Mouse (Mus musculus): ENCODE measurements around the gene Gm11564. TPM values are rescaled to one million over a fixed set of nuclear protein-coding genes. Genes with fewer than 3 reads are reported as not detected.
"Not testable (repeated sequence)": the region's sequence is repeated elsewhere in the genome, so short reads cannot be mapped to it uniquely, and the experiment has no call there.

Gene Gm11564
- total and polyA plus RNA-seq, 2 experiments = not detected

DNA sequence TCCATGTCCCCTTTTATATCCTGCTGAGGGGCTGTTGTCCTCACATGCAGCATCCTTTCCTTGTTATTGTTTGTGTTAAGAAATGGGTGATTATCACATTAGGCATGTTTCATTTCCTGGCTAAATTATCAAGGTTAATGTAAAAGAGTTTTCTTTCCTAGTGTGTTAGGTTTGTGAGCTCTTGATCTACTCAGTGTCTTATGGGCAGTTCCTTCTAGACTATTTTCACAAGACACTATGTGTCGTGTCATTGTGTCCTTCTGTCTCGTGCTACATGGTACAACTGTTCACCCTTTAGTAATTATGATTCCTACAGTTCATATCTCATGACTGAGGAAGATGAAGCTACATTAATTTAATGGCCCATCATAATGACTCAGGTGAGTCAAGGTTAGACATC lies 22.1 kb downstream of the Gm11564 start, which contains the start of gene Gm11596:
Gene Gm11596, minus strand, starts transcription at position 101 of the 400 bp plus-strand sequence.
- DNase-seq (ENCODE audit: extremely low read depth, low read depth, low spot score) = no peak
- Histone ChIP-seq H3K27ac (replicated peaks; ENCODE audit: insufficient read depth, low read depth, low read length) (no peak within 1 kb of the TSS), H3K27me3 (ENCODE audit: control insufficient read depth, insufficient read depth, low read length) (no peaks in the 10 kb centered on the region), H3K4me1 (ENCODE audit: control insufficient read depth, insufficient read depth, low read length) (no peaks in the 10 kb centered on the region), H3K79me2 (ENCODE audit: control insufficient read depth, insufficient read depth, low read length) (no peaks in the 10 kb centered on the region), H3K9ac (ENCODE audit: low read depth, low read length) (no peak within 1 kb of the TSS), H3K4me3 (ENCODE audit: insufficient read depth, low read depth, low read length) (no peak within 1 kb of the TSS), H3K36me3 (ENCODE audit: control insufficient read depth, insufficient read depth, low read length) (no peaks in the 10 kb centered on the region)
- TF ChIP-seq CTCF (IDR thresholded peaks at IDR 0.05; ENCODE audit: low read depth, low read length) (no peak), POLR2A (IDR thresholded peaks at IDR 0.05; ENCODE audit: extremely low read depth, insufficient read depth, low read length) (no peak)
- WGBS = 66% methylated on average over 2 of the region's 2 CpGs

DNA sequence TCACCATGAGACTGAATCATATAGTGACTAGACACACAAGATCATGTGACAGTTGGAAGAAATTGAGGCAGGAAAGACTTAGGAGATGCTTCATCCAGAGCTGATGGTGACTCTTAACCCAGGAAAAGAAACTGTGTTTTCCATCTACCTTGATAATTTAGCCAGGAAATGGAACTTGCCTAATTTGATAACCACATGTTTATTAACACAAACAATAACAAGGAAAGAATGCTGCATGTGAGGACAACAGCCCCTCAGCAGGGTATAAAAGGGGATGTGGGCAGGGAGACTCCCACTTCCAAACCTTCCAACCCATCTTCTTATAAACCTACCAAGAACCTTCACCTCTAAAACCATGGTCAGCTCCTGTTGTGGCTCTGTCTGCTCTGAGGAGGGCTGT lies 30.6 kb downstream of the Gm11564 start, which contains the start of gene Krtap4-9:
Gene Krtap4-9, plus strand, starts transcription at position 301 of the 400 bp plus-strand sequence.
- H3K4me3 ChIP-seq (ENCODE audit: insufficient read depth, low read depth, low read length); H3K27me3 ChIP-seq (ENCODE audit: control insufficient read depth, insufficient read depth, low read length); H3K79me2 ChIP-seq (ENCODE audit: control insufficient read depth, insufficient read depth, low read length); DNase-seq (ENCODE audit: extremely low read depth, low read depth, low spot score); H3K4me1 ChIP-seq (ENCODE audit: control insufficient read depth, insufficient read depth, low read length); H3K27ac ChIP-seq (replicated peaks; ENCODE audit: insufficient read depth, low read depth, low read length); H3K9ac ChIP-seq (ENCODE audit: low read depth, low read length); H3K36me3 ChIP-seq (ENCODE audit: control insufficient read depth, insufficient read depth, low read length): not testable (repeated sequence)

DNA sequence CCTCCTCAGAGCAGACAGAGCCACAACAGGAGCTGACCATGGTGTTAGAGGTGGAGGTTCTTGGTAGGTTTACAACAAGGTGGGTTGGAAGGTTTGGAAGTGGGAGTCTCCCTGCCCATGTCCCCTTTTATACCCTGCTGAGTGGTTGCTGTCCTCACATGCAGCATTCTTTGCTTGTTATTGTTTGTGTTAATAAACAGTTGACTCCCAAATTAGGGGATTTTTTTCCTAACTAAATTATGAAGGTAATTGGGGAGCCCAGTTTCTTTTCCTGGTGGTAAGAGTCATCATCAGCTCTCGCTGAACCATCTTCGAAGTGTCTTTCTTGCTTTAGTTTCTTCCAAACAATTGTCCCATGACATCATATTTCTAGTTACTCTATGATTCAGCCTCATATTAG lies 34.9 kb downstream of the Gm11564 start, which contains the start of gene Krtap4-8:
Gene Krtap4-8, minus strand, starts transcription at position 101 of the 400 bp plus-strand sequence.
- TF ChIP-seq CTCF (IDR thresholded peaks at IDR 0.05; ENCODE audit: low read depth, low read length) (no peak), POLR2A (IDR thresholded peaks at IDR 0.05; ENCODE audit: extremely low read depth, insufficient read depth, low read length) (no peak)
- H3K9ac ChIP-seq (ENCODE audit: low read depth, low read length) = no peak within 1 kb of the TSS
- 95% methylated on average over 2 of the region's 2 CpGs for WGBS

DNA sequence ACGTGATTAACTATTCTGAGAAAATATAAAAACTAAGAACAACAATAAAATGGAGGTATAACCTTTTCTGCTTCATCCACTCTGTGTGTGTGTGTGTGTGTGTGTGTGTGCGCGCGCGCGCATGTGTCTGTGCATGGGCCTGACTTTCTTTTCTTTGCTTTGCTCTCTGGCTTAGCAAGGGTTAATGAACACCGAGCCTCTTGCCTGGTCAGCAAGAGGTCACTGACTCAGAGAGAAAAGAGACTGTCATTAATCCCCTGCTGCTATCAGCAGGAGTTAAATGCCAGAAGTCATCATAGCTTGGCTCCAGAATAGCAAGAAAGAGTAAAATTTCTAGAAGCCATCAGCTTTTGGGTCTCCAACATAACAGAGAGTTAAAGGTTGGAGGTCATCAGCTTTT lies 37.1 kb downstream of the Gm11564 start:
- H3K27ac ChIP-seq (replicated peaks; ENCODE audit: insufficient read depth, low read depth, low read length) = no peak overlapping the region
- peak; percentile 13 for DNase-seq (ENCODE audit: extremely low read depth, low read depth, low spot score)
- 79% methylated on average over 7 of the region's 7 CpGs for WGBS
- 0 out of 2 replicates have a peak, but pooled peaks cover 6% of the 10 kb centered on the region for H3K27me3 ChIP-seq (ENCODE audit: control insufficient read depth, insufficient read depth, low read length)
- no peaks in the 10 kb centered on the region for H3K36me3 ChIP-seq (ENCODE audit: control insufficient read depth, insufficient read depth, low read length)
- TF ChIP-seq POLR2A (IDR thresholded peaks at IDR 0.05; ENCODE audit: extremely low read depth, insufficient read depth, low read length) (no peak), CTCF (IDR thresholded peaks at IDR 0.05; ENCODE audit: low read depth, low read length) (no peak)
- H3K79me2 ChIP-seq (ENCODE audit: control insufficient read depth, insufficient read depth, low read length) = no peaks in the 10 kb centered on the region
- no peaks in the 10 kb centered on the region; the same call in 1 of the 2 replicates for H3K4me1 ChIP-seq (ENCODE audit: control insufficient read depth, insufficient read depth, low read length)
- H3K4me3 ChIP-seq (ENCODE audit: insufficient read depth, low read depth, low read length) = no peak overlapping the region
- no peak overlapping the region for H3K9ac ChIP-seq (ENCODE audit: low read depth, low read length)

More for the DNA sequence above, 34.9 kb downstream of the Gm11564 start, which contains the start of gene Krtap4-8:
- no peaks in the 10 kb centered on the region for H3K79me2 ChIP-seq (ENCODE audit: control insufficient read depth, insufficient read depth, low read length)
- DNase-seq (ENCODE audit: extremely low read depth, low read depth, low spot score) = no peak
- no peak within 1 kb of the TSS for H3K27ac ChIP-seq (replicated peaks; ENCODE audit: insufficient read depth, low read depth, low read length)
- 0 out of 2 replicates have a peak, but pooled peaks cover 3% of the 10 kb centered on the region for H3K27me3 ChIP-seq (ENCODE audit: control insufficient read depth, insufficient read depth, low read length)
- H3K4me3 ChIP-seq (ENCODE audit: insufficient read depth, low read depth, low read length) = no peak within 1 kb of the TSS
- no peaks in the 10 kb centered on the region for H3K36me3 ChIP-seq (ENCODE audit: control insufficient read depth, insufficient read depth, low read length)
- no peaks in the 10 kb centered on the region; the same call in 1 of the 2 replicates for H3K4me1 ChIP-seq (ENCODE audit: control insufficient read depth, insufficient read depth, low read length)

DNA sequence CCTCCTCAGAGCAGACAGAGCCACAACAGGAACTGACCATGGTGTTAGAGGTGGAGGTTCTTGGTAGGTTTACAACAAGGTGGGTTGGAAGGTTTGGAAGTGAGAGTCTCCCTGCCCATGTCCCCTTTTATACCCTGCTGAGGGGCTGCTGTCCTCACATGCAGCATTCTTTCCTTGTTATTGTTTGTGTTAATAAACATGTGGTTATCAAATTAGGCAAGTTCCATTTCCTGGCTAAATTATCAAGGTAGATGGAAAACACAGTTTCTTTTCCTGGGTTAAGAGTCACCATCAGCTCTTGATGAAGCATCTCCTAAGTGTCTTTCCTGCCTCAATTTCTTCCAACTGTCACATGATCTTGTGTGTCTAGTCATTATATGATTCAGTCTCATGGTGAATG lies 42.7 kb downstream of the Gm11564 start, which contains the start of gene Gm11595:
Gene Gm11595, minus strand, starts transcription at position 101 of the 400 bp plus-strand sequence.
- not testable (repeated sequence) for H3K4me3 ChIP-seq (ENCODE audit: insufficient read depth, low read depth, low read length); H3K27ac ChIP-seq (replicated peaks; ENCODE audit: insufficient read depth, low read depth, low read length); H3K79me2 ChIP-seq (ENCODE audit: control insufficient read depth, insufficient read depth, low read length); H3K27me3 ChIP-seq (ENCODE audit: control insufficient read depth, insufficient read depth, low read length); H3K36me3 ChIP-seq (ENCODE audit: control insufficient read depth, insufficient read depth, low read length); H3K4me1 ChIP-seq (ENCODE audit: control insufficient read depth, insufficient read depth, low read length); DNase-seq (ENCODE audit: extremely low read depth, low read depth, low spot score); H3K9ac ChIP-seq (ENCODE audit: low read depth, low read length)

DNA sequence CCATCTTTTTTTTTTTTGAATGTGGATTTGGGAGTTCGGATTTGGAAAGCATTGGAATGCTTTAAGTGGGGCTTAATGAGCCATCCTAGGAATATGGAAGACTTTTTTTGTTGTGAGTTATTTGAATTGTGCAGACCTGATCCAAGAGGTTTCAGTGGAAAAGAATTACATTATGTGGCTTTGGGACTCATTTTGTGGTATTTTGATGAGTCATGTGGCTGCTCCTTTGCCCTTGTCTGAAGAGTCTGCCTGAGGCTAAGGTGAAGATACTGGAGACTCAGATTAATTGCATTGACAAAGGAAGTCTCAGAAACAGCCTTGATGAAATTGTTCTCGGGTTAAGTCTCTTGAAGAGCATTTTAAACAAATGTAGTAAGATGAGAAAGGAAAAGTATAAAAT lies 47.1 kb downstream of the Gm11564 start:
- Histone ChIP-seq H3K4me1 (ENCODE audit: control insufficient read depth, insufficient read depth, low read length) (no peaks in the 10 kb centered on the region), H3K27ac (replicated peaks; ENCODE audit: insufficient read depth, low read depth, low read length) (no peak overlapping the region), H3K79me2 (ENCODE audit: control insufficient read depth, insufficient read depth, low read length) (no peaks in the 10 kb centered on the region), H3K36me3 (ENCODE audit: control insufficient read depth, insufficient read depth, low read length) (no peaks in the 10 kb centered on the region), H3K27me3 (ENCODE audit: control insufficient read depth, insufficient read depth, low read length) (no peaks in the 10 kb centered on the region), H3K4me3 (ENCODE audit: insufficient read depth, low read depth, low read length) (no peak overlapping the region), H3K9ac (ENCODE audit: low read depth, low read length) (no peak overlapping the region)
- TF ChIP-seq POLR2A (IDR thresholded peaks at IDR 0.05; ENCODE audit: extremely low read depth, insufficient read depth, low read length) = no peak
- TF ChIP-seq CTCF (IDR thresholded peaks at IDR 0.05; ENCODE audit: low read depth, low read length) = no peak
- WGBS = 77% methylated on average over 2 of the region's 2 CpGs
- DNase-seq (ENCODE audit: extremely low read depth, low read depth, low spot score) = no peak

Other genes starting within 250 kb of the Gm11564 start
Only the 30 nearest of the 41 such genes appear.
- not detected in 2 replicates for gene Gm11562, start 195.2 kb downstream of the Gm11564 start, total RNA-seq (2014; rRNA removed)
- gene Gm11562, start 195.2 kb downstream of the Gm11564 start, polyA plus RNA-seq (2012; rRNA removed) = not detected in 2 replicates
- not detected in 2 replicates for gene Krtap4-1, start 187.4 kb downstream of the Gm11564 start, total RNA-seq (2014; rRNA removed)
- gene Krtap4-1, start 187.4 kb downstream of the Gm11564 start, polyA plus RNA-seq (2012; rRNA removed) = not detected in 2 replicates
- gene Krtap4-2, start 180.6 kb downstream of the Gm11564 start, total RNA-seq (2014; rRNA removed) = not detected in 2 replicates
- gene Krtap4-2, start 180.6 kb downstream of the Gm11564 start, polyA plus RNA-seq (2012; rRNA removed) = not detected in 2 replicates
- not detected in 2 replicates for gene Krtap4-7, start 171.6 kb downstream of the Gm11564 start, total RNA-seq (2014; rRNA removed)
- gene Krtap4-7, start 171.6 kb downstream of the Gm11564 start, polyA plus RNA-seq (2012; rRNA removed) = not detected in 2 replicates
- not detected in 2 replicates for gene Gm11555, start 165.4 kb downstream of the Gm11564 start, total RNA-seq (2014; rRNA removed)
- not detected in 2 replicates for gene Gm11555, start 165.4 kb downstream of the Gm11564 start, polyA plus RNA-seq (2012; rRNA removed)
- gene Gm11563, start 156.7 kb downstream of the Gm11564 start, total RNA-seq (2014; rRNA removed) = not detected in 2 replicates
- gene Gm11563, start 156.7 kb downstream of the Gm11564 start, polyA plus RNA-seq (2012; rRNA removed) = not detected in 2 replicates
- not detected in 2 replicates for gene Krtap4-6, start 149.7 kb downstream of the Gm11564 start, total RNA-seq (2014; rRNA removed)
- not detected in 2 replicates for gene Krtap4-6, start 149.7 kb downstream of the Gm11564 start, polyA plus RNA-seq (2012; rRNA removed)
- gene Gm14190, start 124.9 kb downstream of the Gm11564 start, total RNA-seq (2014; rRNA removed) = not detected in 2 replicates
- not detected in 2 replicates for gene Gm14190, start 124.9 kb downstream of the Gm11564 start, polyA plus RNA-seq (2012; rRNA removed)
- gene Gm14180, start 81.4 kb downstream of the Gm11564 start, total RNA-seq (2014; rRNA removed) = not detected in 2 replicates
- not detected in 2 replicates for gene Gm14180, start 81.4 kb downstream of the Gm11564 start, polyA plus RNA-seq (2012; rRNA removed)
- gene Gm11595, start 42.8 kb downstream of the Gm11564 start, total RNA-seq (2014; rRNA removed) = not detected in 2 replicates
- gene Gm11595, start 42.8 kb downstream of the Gm11564 start, polyA plus RNA-seq (2012; rRNA removed) = not detected in 2 replicates
- gene Krtap4-8, start 35.0 kb downstream of the Gm11564 start, total RNA-seq (2014; rRNA removed) = not detected in 2 replicates
- gene Krtap4-8, start 35.0 kb downstream of the Gm11564 start, polyA plus RNA-seq (2012; rRNA removed) = not detected in 2 replicates
- not detected in 2 replicates for gene Krtap4-9, start 30.5 kb downstream of the Gm11564 start, total RNA-seq (2014; rRNA removed)
- gene Krtap4-9, start 30.5 kb downstream of the Gm11564 start, polyA plus RNA-seq (2012; rRNA removed) = not detected in 2 replicates
- not detected in 2 replicates for gene Gm11596, start 22.2 kb downstream of the Gm11564 start, total RNA-seq (2014; rRNA removed)
- not detected in 2 replicates for gene Gm11596, start 22.2 kb downstream of the Gm11564 start, polyA plus RNA-seq (2012; rRNA removed)
- gene Gm11569, start 16.7 kb downstream of the Gm11564 start, total RNA-seq (2014; rRNA removed) = not detected in 2 replicates
- not detected in 2 replicates for gene Gm11569, start 16.7 kb downstream of the Gm11564 start, polyA plus RNA-seq (2012; rRNA removed)
- gene Gm11554, start 11.2 kb downstream of the Gm11564 start, total RNA-seq (2014; rRNA removed) = not detected in 2 replicates
- not detected in 2 replicates for gene Gm11554, start 11.2 kb downstream of the Gm11564 start, polyA plus RNA-seq (2012; rRNA removed)
- gene Krtap4-13, start 5.8 kb downstream of the Gm11564 start, total RNA-seq (2014; rRNA removed) = not detected in 2 replicates
- gene Krtap4-13, start 5.8 kb downstream of the Gm11564 start, polyA plus RNA-seq (2012; rRNA removed) = not detected in 2 replicates
- not detected in 2 replicates for gene 2300003K06Rik, start 22.4 kb upstream of the Gm11564 start, total RNA-seq (2014; rRNA removed)
- gene 2300003K06Rik, start 22.4 kb upstream of the Gm11564 start, polyA plus RNA-seq (2012; rRNA removed) = not detected in 2 replicates
- not detected in 2 replicates for gene Krtap4-16, start 35.9 kb upstream of the Gm11564 start, total RNA-seq (2014; rRNA removed)
- gene Krtap4-16, start 35.9 kb upstream of the Gm11564 start, polyA plus RNA-seq (2012; rRNA removed) = not detected in 2 replicates
- not detected in 2 replicates for gene Gm11568, start 42.3 kb upstream of the Gm11564 start, total RNA-seq (2014; rRNA removed)
- not detected in 2 replicates for gene Gm11568, start 42.3 kb upstream of the Gm11564 start, polyA plus RNA-seq (2012; rRNA removed)
- gene Gm11559, start 48.8 kb upstream of the Gm11564 start, total RNA-seq (2014; rRNA removed) = not detected in 2 replicates
- not detected in 2 replicates for gene Gm11559, start 48.8 kb upstream of the Gm11564 start, polyA plus RNA-seq (2012; rRNA removed)
- gene Krtap9-1, start 57.7 kb upstream of the Gm11564 start, total RNA-seq (2014; rRNA removed) = not detected in 2 replicates
- gene Krtap9-1, start 57.7 kb upstream of the Gm11564 start, polyA plus RNA-seq (2012; rRNA removed) = not detected in 2 replicates
- 0.28 TPM in 1 of 2 replicates, not detected in the other for gene Gm11567, start 63.5 kb upstream of the Gm11564 start, total RNA-seq (2014; rRNA removed)
- gene Gm11567, start 63.5 kb upstream of the Gm11564 start, polyA plus RNA-seq (2012; rRNA removed) = not detected in 2 replicates
- gene Krtap31-1, start 92.3 kb upstream of the Gm11564 start, total RNA-seq (2014; rRNA removed) = not detected in 2 replicates
- gene Krtap31-1, start 92.3 kb upstream of the Gm11564 start, polyA plus RNA-seq (2012; rRNA removed) = not detected in 2 replicates
- not detected in 2 replicates for gene Gm11565, start 99.1 kb upstream of the Gm11564 start, total RNA-seq (2014; rRNA removed)
- not detected in 2 replicates for gene Gm11565, start 99.1 kb upstream of the Gm11564 start, polyA plus RNA-seq (2012; rRNA removed)
- not detected in 2 replicates for gene Krtap31-2, start 120.6 kb upstream of the Gm11564 start, total RNA-seq (2014; rRNA removed)
- not detected in 2 replicates for gene Krtap31-2, start 120.6 kb upstream of the Gm11564 start, polyA plus RNA-seq (2012; rRNA removed)
- not detected in 2 replicates for gene Krtap9-5, start 132.8 kb upstream of the Gm11564 start, total RNA-seq (2014; rRNA removed)
- gene Krtap9-5, start 132.8 kb upstream of the Gm11564 start, polyA plus RNA-seq (2012; rRNA removed) = not detected in 2 replicates
- not detected in 2 replicates for gene Krtap29-1, start 163.4 kb upstream of the Gm11564 start, total RNA-seq (2014; rRNA removed)
- not detected in 2 replicates for gene Krtap29-1, start 163.4 kb upstream of the Gm11564 start, polyA plus RNA-seq (2012; rRNA removed)
- not detected in 2 replicates for gene Krtap16-1, start 170.9 kb upstream of the Gm11564 start, total RNA-seq (2014; rRNA removed)
- gene Krtap16-1, start 170.9 kb upstream of the Gm11564 start, polyA plus RNA-seq (2012; rRNA removed) = not detected in 2 replicates
- not detected in 2 replicates for gene Krtap17-1, start 178.3 kb upstream of the Gm11564 start, total RNA-seq (2014; rRNA removed)
- not detected in 2 replicates for gene Krtap17-1, start 178.3 kb upstream of the Gm11564 start, polyA plus RNA-seq (2012; rRNA removed)
- not detected in 2 replicates for gene Krt33a, start 200.5 kb upstream of the Gm11564 start, total RNA-seq (2014; rRNA removed)
- gene Krt33a, start 200.5 kb upstream of the Gm11564 start, polyA plus RNA-seq (2012; rRNA removed) = not detected in 2 replicates